Mouse (Mus musculus): Measurements from ENCODE around the gene Pid1.

- TF ChIP-seq CTCF (IDR thresholded peaks at IDR 0.05; ENCODE audit: low read depth) (no peak), EP300 (IDR thresholded peaks at IDR 0.05; ENCODE audit: low read depth) (no peak)
These were observed 40.9 kb upstream of the Pid1 start for GRCm38 (mm10) chr1:84404880-84405279.

Measured in liver, postnatal 0 days (tissue).